Mouse (Mus musculus) hindbrain, embryonic 14.5 days (tissue): Measurements from ENCODE around the gene Fam13c. TPM values are rescaled to one million over a fixed set of nuclear protein-coding genes. Genes with fewer than 3 reads are reported as not detected.

Source experiments
- ATAC-seq: fragments of 200-750 bp; cut with Nextera tagmentation; 2 replicates; pipeline ENCODE4 v1.8.0; 2017; ENCODE audit warnings: moderate number of reproducible peaks, mild to moderate bottlenecking, moderate TSS enrichment, moderate library complexity; ENCODE audit not compliant: low FRiP score
- DNase-seq: peaks from one replicate; pipeline ENCODE4 v3.0.0-alpha.2; 2015; ENCODE audit warnings: low spot score
- H3K27ac ChIP-seq: fragments of 300-500 bp; sonication (generic); 2 replicates; pipeline ENCODE4 v1.5.1; 2014; ENCODE audit warnings: mild to moderate bottlenecking, moderate library complexity
- H3K27me3 ChIP-seq: fragments of 300-500 bp; sonication (generic); 2 replicates; pipeline ENCODE4 v1.6.1; 2014; ENCODE audit warnings: mild to moderate bottlenecking, low read length, mixed read lengths; ENCODE audit not compliant: control insufficient read depth, insufficient read depth
- H3K36me3 ChIP-seq: fragments of 300-500 bp; sonication (generic); replicated peaks from 2 replicates; pipeline ENCODE4 v1.6.1; 2014; ENCODE audit not compliant: control insufficient read depth, insufficient read depth
- H3K4me1 ChIP-seq: fragments of 300-500 bp; sonication (generic); replicated peaks from 2 replicates; pipeline ENCODE4 v1.6.1; 2014; ENCODE audit warnings: antibody characterized with exemption, low read length, mixed read lengths; ENCODE audit not compliant: control insufficient read depth, insufficient read depth
- H3K4me2 ChIP-seq: fragments of 300-500 bp; sonication (generic); replicated peaks from 2 replicates; pipeline ENCODE4 v1.6.1; 2014; ENCODE audit warnings: mild to moderate bottlenecking, moderate library complexity
- H3K4me3 ChIP-seq: fragments of 300-500 bp; sonication (generic); replicated peaks from 2 replicates; pipeline ENCODE4 v1.5.1; 2014; ENCODE audit warnings: mild to moderate bottlenecking, low read length
- H3K9ac ChIP-seq: fragments of 300-500 bp; sonication (generic); 2 replicates; pipeline ENCODE4 v1.6.1; 2014
- H3K9me3 ChIP-seq: fragments of 300-500 bp; sonication (generic); 2 replicates; pipeline ENCODE4 v1.6.1; 2016; ENCODE audit warnings: low read length; ENCODE audit not compliant: control insufficient read depth
- WGBS: fragments of 180-500 bp; shearing (Covaris S2); extraction: QIAGEN DNeasy Blood & Tissue Kit; methylation state at CpG from one replicate; pipeline ENCODE4 v1.1.7; 2014; 5-methylcytosine and 5-hydroxymethylcytosine counted together
- polyA plus RNA-seq: library from polyadenylated mRNA; unstranded; fragments of >200 nt; fragmentation: Nextera tagmentation; extraction: Ambion mirVana; gene quantifications from 2 replicates; pipeline ENCODE4 v1.2.1, GENCODE M21; 2014

Fam13c gene
- polyA plus RNA-seq, 1 experiment from 2014 or later: 28.2 TPM

GRCm38 (mm10) chr10:70542857-70543256, 102.6 kb downstream of the Fam13c start:
- ATAC-seq: no peak
- H3K36me3 ChIP-seq: peaks cover 57% of the 10 kb centered on the region
- 77% methylated on average over 6 of the region's 6 CpGs for WGBS

DNA sequence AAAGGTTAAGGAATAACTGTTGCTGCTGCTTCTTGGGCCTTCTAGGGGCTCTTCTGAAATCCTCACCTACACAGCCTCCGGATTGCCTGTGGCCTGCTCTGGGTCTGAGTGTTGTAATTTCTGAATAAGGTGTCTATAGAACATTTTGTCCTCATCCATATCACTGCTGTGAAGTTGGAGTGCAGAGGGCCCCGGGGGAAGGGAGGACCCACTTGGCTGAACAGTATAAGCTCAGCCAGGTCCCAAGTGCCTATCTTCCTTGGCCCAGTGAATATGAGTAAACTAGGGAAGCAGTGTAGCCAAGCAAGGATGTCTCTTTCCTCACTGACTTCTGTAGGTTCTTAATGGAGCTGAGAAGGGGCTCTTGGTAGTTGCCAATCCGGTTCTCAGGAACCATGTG, 112.2 kb downstream of the Fam13c start:
- Histone ChIP-seq H3K27me3 (no peaks in the 10 kb centered on the region), H3K36me3 (peaks cover 73% of the 10 kb centered on the region), H3K9me3 (no peaks in the 10 kb centered on the region), H3K4me1 (no peaks in the 10 kb centered on the region), H3K27ac (no peak overlapping the region), H3K9ac (no peak overlapping the region), H3K4me3 (no peak overlapping the region), H3K4me2 (no peak overlapping the region)
- WGBS: 92% methylated on average over 3 of the region's 3 CpGs
- no peak for DNase-seq
- no peak for ATAC-seq

More at GRCm38 (mm10) chr10:70542857-70543256, 102.6 kb downstream of the Fam13c start:
- Histone ChIP-seq H3K9ac (no peak overlapping the region), H3K4me2 (no peak overlapping the region), H3K4me3 (no peak overlapping the region), H3K27me3 (no peaks in the 10 kb centered on the region), H3K4me1 (no peaks in the 10 kb centered on the region), H3K9me3 (no peaks in the 10 kb centered on the region), H3K27ac (no peak overlapping the region)
- no peak for DNase-seq

- Histone ChIP-seq H3K4me3 (no peak overlapping the region), H3K27ac (no peak overlapping the region), H3K27me3 (no peaks in the 10 kb centered on the region), H3K9ac (no peak overlapping the region), H3K4me1 (no peaks in the 10 kb centered on the region), H3K9me3 (no peaks in the 10 kb centered on the region), H3K4me2 (no peak overlapping the region), H3K36me3 (peaks cover 72% of the 10 kb centered on the region)
- 32% methylated on average over 3 of the region's 3 CpGs for WGBS
- ATAC-seq (no peak), DNase-seq (peak; percentile 88)
Observed at GRCm38 (mm10) chr10:70563636-70564035, 123.4 kb downstream of the Fam13c start.

- H3K27ac ChIP-seq: no peak overlapping the region
- H3K9me3 ChIP-seq: no peaks in the 10 kb centered on the region
- no peaks in the 10 kb centered on the region for H3K27me3 ChIP-seq
- no peak for DNase-seq
- no peak overlapping the region for H3K4me2 ChIP-seq
- H3K4me3 ChIP-seq: no peak overlapping the region
- no peaks in the 10 kb centered on the region for H3K36me3 ChIP-seq
- no peak overlapping the region for H3K9ac ChIP-seq
- 0 out of 2 replicates have a peak, but pooled peaks cover 4% of the 10 kb centered on the region for H3K4me1 ChIP-seq
- 69% methylated on average over 7 of the region's 7 CpGs for WGBS
- no peak for ATAC-seq
Observed at GRCm38 (mm10) chr10:70581556-70582211, 141.4 kb downstream of the Fam13c start.

GRCm38 (mm10) chr10:70584171-70584570, 143.9 kb downstream of the Fam13c start:
- no peak overlapping the region for H3K4me2 ChIP-seq
- WGBS: 96% methylated on average over 1 of the region's 1 CpGs
- ATAC-seq (no peak), DNase-seq (no peak)
- no peaks in the 10 kb centered on the region for H3K36me3 ChIP-seq
- peaks cover 8% of the 10 kb centered on the region; the same call in 1 of the 2 replicates for H3K4me1 ChIP-seq
- no peaks in the 10 kb centered on the region for H3K27me3 ChIP-seq
- no peaks in the 10 kb centered on the region for H3K9me3 ChIP-seq
- H3K9ac ChIP-seq: no peak overlapping the region
- H3K27ac ChIP-seq: no peak overlapping the region
- H3K4me3 ChIP-seq: no peak overlapping the region

DNA sequence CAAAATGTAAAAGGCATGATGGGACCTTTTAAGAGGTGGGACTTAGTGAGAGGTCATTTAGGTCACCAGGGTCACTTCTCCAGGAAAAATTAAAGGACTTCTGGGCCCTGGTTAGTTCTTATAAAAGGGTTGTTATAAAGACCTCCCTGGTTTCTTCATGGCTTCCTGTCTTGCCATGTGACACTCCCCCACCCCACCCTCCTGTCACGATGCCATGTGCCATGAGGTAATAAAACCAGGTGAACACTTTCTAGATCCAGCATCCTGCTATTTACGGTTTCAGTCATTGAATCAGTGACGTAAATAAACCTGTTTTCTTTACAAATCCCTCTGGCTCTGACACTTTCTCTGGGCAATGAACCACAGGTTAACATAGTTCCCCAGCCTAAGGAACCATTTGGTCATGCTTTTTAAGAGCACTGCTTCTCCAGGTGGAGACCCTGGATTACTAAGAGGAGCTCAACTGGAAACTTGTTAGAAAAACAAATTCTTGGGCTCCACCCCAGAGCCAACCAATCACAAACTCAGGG, 146.7 kb downstream of the Fam13c start:
- no peak overlapping the region for H3K27ac ChIP-seq
- DNase-seq: no peak
- H3K27me3 ChIP-seq: no peaks in the 10 kb centered on the region
- no peak overlapping the region for H3K4me3 ChIP-seq
- H3K9me3 ChIP-seq: no peaks in the 10 kb centered on the region
- H3K36me3 ChIP-seq: no peaks in the 10 kb centered on the region
- peaks cover 3% of the 10 kb centered on the region; the same call in 1 of the 2 replicates for H3K4me1 ChIP-seq
- WGBS: 84% methylated on average over 3 of the region's 3 CpGs
- H3K9ac ChIP-seq: no peak overlapping the region
- no peak overlapping the region for H3K4me2 ChIP-seq
- ATAC-seq: no peak

- H3K4me1 ChIP-seq: peaks cover 20% of the 10 kb centered on the region
- H3K27me3 ChIP-seq: no peaks in the 10 kb centered on the region
- H3K4me2 ChIP-seq: peak overlapping the region; percentile 8; the same call in 1 of the 2 replicates
- no peak for DNase-seq
- H3K27ac ChIP-seq: no peak overlapping the region
- no peak for ATAC-seq
- H3K9me3 ChIP-seq: no peaks in the 10 kb centered on the region
- H3K4me3 ChIP-seq: no peak overlapping the region
- WGBS: 33% methylated on average over 1 of the region's 1 CpGs
- no peak overlapping the region for H3K9ac ChIP-seq
- no peaks in the 10 kb centered on the region for H3K36me3 ChIP-seq
Observed at GRCm38 (mm10) chr10:70594007-70594406, 153.7 kb downstream of the Fam13c start.

DNA sequence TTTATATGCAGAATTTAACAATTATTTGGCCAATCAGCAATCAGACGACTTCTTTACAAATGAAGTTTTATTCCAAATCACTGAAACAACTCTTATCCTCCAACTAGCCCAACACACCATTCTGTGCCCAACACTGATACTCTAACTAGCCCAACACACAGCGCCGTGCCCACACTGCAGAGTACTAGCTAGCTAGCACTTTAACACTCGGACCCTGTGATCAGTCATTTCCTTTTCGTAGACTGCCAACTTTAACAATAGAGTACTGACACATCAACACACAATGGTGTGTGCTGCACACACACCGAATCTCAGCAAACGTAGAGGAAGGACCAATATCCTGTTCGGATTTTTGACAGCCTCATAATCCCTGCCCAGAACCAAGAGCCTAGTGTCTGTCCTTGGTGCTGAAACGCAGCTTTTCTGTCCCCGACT, 157.8 kb downstream of the Fam13c start:
- 6% methylated on average over 10 of the region's 10 CpGs for WGBS
- peak; percentile 0; the same call in 1 of the 2 replicates for ATAC-seq

DNA sequence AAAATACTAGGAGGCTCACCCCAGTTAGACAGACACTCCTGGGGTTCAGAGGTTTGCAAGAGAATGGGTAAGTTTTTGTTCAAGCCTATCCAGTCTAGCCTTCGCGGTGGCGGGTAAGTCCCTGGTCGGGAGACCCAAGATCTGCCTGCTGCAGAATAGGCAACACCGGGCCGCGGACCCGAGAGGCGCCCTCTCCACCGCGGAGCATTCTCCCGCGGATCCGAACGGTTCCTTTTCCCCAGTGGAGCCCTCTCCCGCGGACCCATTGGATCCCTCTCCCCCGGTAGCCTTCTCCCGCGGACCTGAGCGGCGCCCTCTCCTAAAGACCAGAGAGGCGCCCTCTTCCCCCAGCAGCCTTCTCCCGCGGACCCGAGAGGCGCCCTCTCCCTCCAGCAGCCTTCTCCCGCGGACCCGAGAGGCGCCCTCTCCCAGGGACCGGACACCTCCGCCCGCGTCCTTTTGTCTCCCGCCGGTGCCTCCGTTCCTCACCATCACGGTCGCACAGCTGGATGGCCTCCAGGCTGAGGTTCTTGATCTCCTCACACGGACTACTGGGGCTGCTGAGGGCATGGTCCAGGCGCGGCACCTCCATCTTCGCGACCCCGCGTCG, 158.3 kb downstream of the Fam13c start:
- Histone ChIP-seq H3K9ac (peak overlapping the region; percentile 77), H3K9me3 (no peaks in the 10 kb centered on the region), H3K27me3 (no peaks in the 10 kb centered on the region), H3K4me2 (peak overlapping the region; percentile 81), H3K4me3 (peak overlapping the region; percentile 51), H3K4me1 (peaks cover 20% of the 10 kb centered on the region), H3K27ac (peak overlapping the region; percentile 89), H3K36me3 (no peaks in the 10 kb centered on the region)
- peak; percentile 56 for DNase-seq
- peak; percentile 67 for ATAC-seq
- WGBS: under 1% methylated on average over 48 of the region's 48 CpGs

More for the DNA sequence above, 157.8 kb downstream of the Fam13c start:
- Histone ChIP-seq H3K9ac (peak overlapping the region; percentile 77), H3K36me3 (no peaks in the 10 kb centered on the region), H3K4me3 (peak overlapping the region; percentile 51), H3K27ac (peak overlapping the region; percentile 89), H3K4me1 (peaks cover 20% of the 10 kb centered on the region), H3K4me2 (peak overlapping the region; percentile 81), H3K9me3 (no peaks in the 10 kb centered on the region), H3K27me3 (no peaks in the 10 kb centered on the region)
- DNase-seq: peak; percentile 55
